Mouse (Mus musculus) urinary bladder, adult 18-20 months (tissue): ENCODE measurements around the gene Gm21866.
"Not testable (repeated sequence)": the region's sequence is repeated elsewhere in the genome, so short reads cannot be mapped to it uniquely, and the experiment has no call there.

Experiments
- DNase-seq, 2 experiments: peaks; one replicate each; pipeline ENCODE4 v3.0.0; 2022; ENCODE audit warnings: low spot score in 2 of 2, mixed read lengths in 2 of 2

Gm21866 gene

GRCm38 (mm10) chrY:13465479-13465878 is at the start of gene Gm21866:
TSS of gene Gm21866 (minus strand) at chrY:13465579.
- DNase-seq = not testable (repeated sequence)

GRCm38 (mm10) chrY:13493726-13494125 is 28.3 kb upstream of the Gm21866 start, which contains the start of gene Gm20773:
TSS of gene Gm20773 (plus strand) at chrY:13494026.
- DNase-seq = not testable (repeated sequence)
